Mouse (Mus musculus) adrenal gland, postnatal 36 days (tissue): ENCODE data around the gene Fam228b. TPM values are rescaled to one million over a fixed set of nuclear protein-coding genes. Genes with fewer than 3 reads are reported as not detected.
"Not testable (repeated sequence)": the region's sequence is repeated elsewhere in the genome, so short reads cannot be mapped to it uniquely, and the experiment has no call there.

Experiments used
- DNase-seq, 2 experiments: peaks; one replicate each; pipeline ENCODE4 v3.0.0; 2021; ENCODE audit warnings: mixed read lengths in 1 of 2
- total RNA-seq, 2 experiments: library from RNA; stranded (reverse); gene quantifications; 2 replicates each; pipeline ENCODE4 v1.2.3; 2021

The Fam228b gene
- total RNA-seq, 2 experiments from 2014 or later, result 3.6 to 4.9 TPM

GRCm38 (mm10) chr12:4742183-4742582, 26.9 kb downstream of the Fam228b start:
- DNase-seq, result no peak

GRCm38 (mm10) chr12:4740823-4741222, 28.2 kb downstream of the Fam228b start:
- peak; percentile 43 to 48 for DNase-seq

GRCm38 (mm10) chr12:4738031-4738576, 31.0 kb downstream of the Fam228b start, which contains the start of gene Fam228a:
TSS of gene Fam228a (minus strand) at chr12:4738430.
- DNase-seq, result no peak

GRCm38 (mm10) chr12:4732332-4732731, 36.7 kb downstream of the Fam228b start:
- no peak for DNase-seq

DNA sequence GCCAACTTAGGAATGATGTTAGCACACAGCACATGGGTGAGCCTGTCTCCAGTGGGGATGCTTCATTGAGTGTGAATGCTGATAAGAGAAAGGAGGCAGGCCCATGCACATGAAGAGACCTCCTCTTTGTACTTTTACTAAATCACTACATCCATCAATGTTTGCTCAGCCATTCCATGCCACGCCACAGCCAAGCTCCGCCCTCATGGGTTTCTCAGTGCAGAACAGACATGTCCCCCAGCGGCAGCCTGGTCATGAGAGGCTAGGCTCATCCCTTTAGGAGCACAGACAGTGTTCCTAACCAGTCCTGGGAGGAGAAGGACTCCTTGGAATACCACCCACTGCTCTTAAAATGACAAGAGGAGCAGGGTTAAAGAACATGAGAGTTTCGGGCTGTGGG, 37.4 kb downstream of the Fam228b start:
- no peak for DNase-seq

DNA sequence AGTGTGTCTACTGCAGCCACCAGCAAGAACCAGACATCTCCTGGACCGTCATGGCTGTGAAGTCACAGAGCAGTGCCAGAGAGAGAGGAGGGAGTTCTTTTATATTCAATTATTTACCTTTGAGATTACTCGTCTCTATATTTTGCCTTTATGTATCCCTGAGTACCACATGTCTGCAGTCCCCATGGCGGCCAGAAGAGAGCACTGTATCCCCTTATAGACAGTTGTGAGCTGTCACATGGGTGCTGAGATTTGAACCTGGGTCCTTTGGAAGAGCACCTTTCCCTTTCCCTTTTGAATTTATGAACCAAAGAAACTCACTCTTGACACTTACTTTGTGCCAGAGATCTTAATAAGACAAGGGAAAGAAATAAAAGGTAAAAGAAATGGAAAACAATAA, 39.9 kb downstream of the Fam228b start:
- no peak for DNase-seq

DNA sequence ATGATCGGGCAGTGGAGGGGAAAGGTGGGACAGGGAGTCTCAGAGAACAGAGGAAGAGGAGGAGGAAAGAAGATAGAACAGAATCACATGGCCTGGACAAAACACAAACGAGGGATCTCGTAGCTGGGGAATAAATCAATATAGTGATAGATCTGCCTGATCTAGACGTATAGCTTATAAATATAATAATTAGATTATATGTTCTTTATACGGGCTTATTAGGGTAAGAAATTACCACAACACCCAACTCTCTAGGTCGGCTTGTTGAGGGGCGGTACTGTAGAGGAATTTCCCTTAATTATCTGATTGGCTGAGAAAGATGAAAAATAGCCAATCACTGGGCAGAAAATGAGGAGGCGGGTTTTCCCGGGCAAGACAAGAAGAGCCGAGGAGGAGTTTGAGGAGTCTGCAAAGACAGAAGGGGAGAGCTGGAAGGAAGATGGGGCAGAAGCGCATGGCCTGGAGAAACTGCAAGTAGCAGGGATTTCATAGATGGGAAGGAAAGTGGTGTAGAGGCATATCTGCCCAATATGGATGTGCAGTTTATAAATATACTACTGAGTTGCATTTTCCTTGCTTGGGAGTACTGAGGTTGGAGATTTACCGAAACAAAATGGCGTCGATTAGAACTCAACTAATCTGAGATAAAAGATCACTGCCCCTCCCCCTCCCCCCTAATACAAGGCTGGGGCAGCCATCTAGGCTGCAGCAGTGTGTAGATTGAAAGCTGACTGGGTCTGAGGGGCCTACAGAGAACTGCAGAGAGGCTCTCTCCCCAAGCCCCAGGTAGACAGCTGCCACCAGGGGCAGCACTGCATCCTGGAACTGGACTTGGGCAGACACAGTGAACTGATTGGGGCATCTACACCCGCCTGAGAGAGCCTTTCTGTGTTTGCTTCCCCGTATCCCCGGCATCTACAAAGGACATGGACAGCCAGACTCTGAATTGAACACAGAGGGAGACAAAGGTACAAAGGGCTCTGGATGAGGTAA, 49.0 kb downstream of the Fam228b start:
- no peak for DNase-seq

GRCm38 (mm10) chr12:4719066-4719761, 49.9 kb downstream of the Fam228b start:
- no peak for DNase-seq

DNA sequence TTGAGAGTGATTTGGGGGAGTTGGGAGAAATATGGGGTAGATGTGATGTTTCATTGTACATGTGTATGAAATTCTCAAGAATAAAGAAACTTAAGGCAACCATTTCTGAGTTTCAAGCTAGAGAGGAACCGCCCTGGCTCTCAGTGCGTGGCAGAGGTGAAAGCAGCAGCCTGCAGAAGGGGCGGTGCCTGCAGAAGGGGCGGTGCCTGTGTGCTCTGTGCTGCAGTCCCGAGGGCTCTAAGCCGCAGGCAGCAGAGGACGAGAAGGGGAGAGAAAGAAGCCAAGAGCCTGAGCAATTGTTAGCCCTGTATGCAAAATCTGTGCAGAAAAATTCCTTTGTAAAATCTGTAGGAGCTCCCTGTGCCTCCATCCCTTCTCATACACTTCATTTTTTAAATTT, 51.6 kb downstream of the Fam228b start:
- DNase-seq, result peak; percentile 24 to 55

- no peak for DNase-seq
These were observed 53.5 kb downstream of the Fam228b start for GRCm38 (mm10) chr12:4715606-4716005.

DNA sequence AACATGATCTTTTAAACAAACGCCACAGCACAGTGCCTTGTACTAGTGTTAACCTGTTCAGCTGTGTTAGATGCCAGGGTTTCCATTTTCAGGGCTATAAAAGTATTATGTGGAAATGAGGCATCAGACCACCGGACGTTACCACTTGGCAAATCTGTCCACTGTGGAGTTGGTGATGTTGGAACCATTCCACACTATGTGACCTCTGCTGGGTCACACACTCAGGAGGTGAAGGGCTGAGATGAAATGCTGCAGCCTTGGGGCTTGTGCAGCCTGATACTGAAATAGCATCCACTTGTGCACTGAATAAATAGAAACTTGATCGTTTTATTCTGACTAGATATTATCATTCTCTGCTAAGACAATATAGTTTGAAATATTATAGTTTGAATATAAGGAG, 55.7 kb downstream of the Fam228b start:
- no peak for DNase-seq

GRCm38 (mm10) chr12:4709926-4710325, 59.1 kb downstream of the Fam228b start:
- DNase-seq, result no peak

DNA sequence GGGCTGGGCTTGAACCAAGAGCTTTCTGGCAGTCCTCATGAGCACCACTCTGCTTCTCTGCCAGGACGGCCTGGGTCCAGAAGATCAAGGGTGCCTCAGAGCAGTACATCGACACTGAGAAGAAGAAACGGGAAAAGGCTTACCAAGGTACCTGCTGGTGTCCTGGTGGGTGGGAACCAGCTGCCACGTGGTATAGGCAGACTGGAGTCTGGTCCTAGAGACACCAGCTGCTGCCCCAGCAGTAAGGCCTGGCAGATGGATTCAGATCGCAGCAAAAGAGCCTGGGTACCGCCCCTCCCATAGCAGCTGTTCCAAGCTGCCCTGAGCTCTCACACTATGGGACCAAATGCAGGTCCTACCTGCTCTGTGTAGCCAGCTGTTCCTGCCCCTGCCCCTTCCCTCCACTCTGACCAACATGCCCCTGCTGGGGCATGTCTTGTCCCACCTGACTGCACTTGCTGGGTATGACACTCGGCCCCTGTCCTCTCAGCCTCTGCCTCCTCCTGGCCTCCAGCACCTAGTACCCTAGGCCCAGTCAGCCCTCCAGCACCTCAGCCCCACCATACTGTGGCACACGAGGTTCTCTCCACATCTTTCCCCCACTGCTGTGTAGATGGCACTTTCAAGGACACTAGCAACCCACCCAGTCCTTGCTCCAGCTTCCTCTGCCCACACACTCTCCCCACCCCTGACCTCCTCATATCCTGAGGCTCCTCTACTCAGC, 60.0 kb downstream of the Fam228b start:
- no peak for DNase-seq

- DNase-seq, result no peak
These were observed 60.8 kb downstream of the Fam228b start for GRCm38 (mm10) chr12:4708296-4708695.

DNA sequence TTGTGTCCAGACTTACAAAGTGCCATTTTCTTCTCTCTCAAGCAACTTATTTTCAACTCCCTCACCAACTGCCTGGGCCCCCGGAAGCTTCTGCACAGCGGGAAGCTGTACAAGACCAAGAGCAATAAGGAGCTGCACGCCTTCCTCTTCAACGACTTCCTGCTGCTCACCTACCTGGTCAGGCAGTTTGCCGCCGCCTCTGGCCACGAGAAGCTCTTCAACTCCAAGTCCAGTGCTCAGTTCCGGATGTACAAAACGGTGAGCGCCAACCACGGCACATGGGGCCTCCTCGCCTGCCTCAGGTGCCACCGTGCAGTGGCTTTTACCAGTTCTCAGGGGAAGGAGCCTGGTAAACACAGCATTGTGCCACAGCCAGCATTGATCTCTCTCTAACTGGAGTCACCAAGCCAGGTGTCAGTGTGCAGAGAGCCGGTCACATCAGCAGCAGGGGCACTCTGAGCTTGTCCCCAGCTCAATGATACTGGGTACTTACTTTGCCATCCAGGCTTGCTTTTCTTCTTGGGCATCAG, 61.5 kb downstream of the Fam228b start:
- no peak for DNase-seq

- no peak for DNase-seq
These were observed 62.2 kb downstream of the Fam228b start for GRCm38 (mm10) chr12:4706901-4707300.

GRCm38 (mm10) chr12:4706175-4706574, 62.9 kb downstream of the Fam228b start:
- no peak for DNase-seq

GRCm38 (mm10) chr12:4705626-4706025, 63.4 kb downstream of the Fam228b start:
- not testable (repeated sequence) for DNase-seq

DNA sequence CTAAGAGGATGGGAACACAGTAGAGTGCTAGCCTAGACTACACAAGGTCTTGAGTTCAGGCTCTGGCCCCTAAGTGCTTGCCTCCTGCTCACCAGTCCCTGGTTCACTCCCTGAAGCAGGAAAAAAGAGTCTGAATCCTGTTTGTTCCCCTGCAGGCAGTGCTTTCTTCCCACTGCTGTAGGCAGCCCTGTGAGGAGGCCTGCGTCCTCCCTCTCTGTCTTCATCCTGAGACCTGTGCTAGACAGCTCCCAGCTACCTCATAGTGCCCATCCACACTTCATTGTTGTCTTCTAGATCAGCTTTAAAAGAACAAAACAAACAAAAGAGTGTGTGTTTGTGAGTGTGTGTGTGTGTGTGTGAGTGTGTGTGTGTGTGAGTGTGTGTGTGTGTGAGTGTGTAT, 74.5 kb downstream of the Fam228b start:
- no peak for DNase-seq

GRCm38 (mm10) chr12:4691193-4691592, 77.9 kb downstream of the Fam228b start:
- DNase-seq, result no peak
